Mouse (Mus musculus) neural tube, embryonic 15.5 days (tissue): ENCODE results near the gene Vstm4. TPM values are rescaled to one million over a fixed set of nuclear protein-coding genes. Genes with fewer than 3 reads are reported as not detected.
A peak's percentile ranks its signal among the peaks of the same experiment; 100 is the strongest.

Source experiments
- ATAC-seq: fragments of 200-750 bp; cut with Nextera tagmentation; 2 replicates; pipeline ENCODE4 v1.8.0; 2017; ENCODE audit warnings: mild to moderate bottlenecking, moderate TSS enrichment, moderate library complexity; ENCODE audit not compliant: low FRiP score
- H3K27ac ChIP-seq: fragments of 300-500 bp; sonication (generic); replicated peaks from 2 replicates; pipeline ENCODE4 v1.5.1; 2015; ENCODE audit warnings: mild to moderate bottlenecking, inconsistent platforms
- H3K27me3 ChIP-seq: fragments of 300-500 bp; sonication (generic); replicated peaks from 2 replicates; pipeline ENCODE4 v1.6.1; 2015; ENCODE audit warnings: inconsistent platforms
- H3K36me3 ChIP-seq: fragments of 300-500 bp; sonication (generic); 2 replicates; pipeline ENCODE4 v1.6.1; 2015; ENCODE audit warnings: inconsistent platforms
- H3K4me1 ChIP-seq: fragments of 300-500 bp; sonication (generic); 2 replicates; pipeline ENCODE4 v1.6.1; 2015; ENCODE audit warnings: inconsistent platforms
- H3K4me2 ChIP-seq: fragments of 300-500 bp; sonication (generic); 2 replicates; pipeline ENCODE4 v1.6.1; 2015; ENCODE audit warnings: inconsistent platforms, mild to moderate bottlenecking, moderate library complexity
- H3K4me3 ChIP-seq: fragments of 300-500 bp; sonication (generic); replicated peaks from 2 replicates; pipeline ENCODE4 v1.5.1; 2015; ENCODE audit warnings: mild to moderate bottlenecking, inconsistent platforms
- H3K9ac ChIP-seq: fragments of 300-500 bp; sonication (generic); replicated peaks from 2 replicates; pipeline ENCODE4 v1.6.1; 2015; ENCODE audit warnings: mild to moderate bottlenecking, inconsistent platforms
- H3K9me3 ChIP-seq: fragments of 300-500 bp; sonication (generic); replicated peaks from 2 replicates; pipeline ENCODE4 v1.6.1; 2016; ENCODE audit warnings: inconsistent platforms
- WGBS: fragments of 180-500 bp; shearing (Covaris S2); methylation state at CpG from one replicate; pipeline ENCODE4 v1.1.7; 2015; ENCODE audit warnings: mixed read lengths; 5-methylcytosine and 5-hydroxymethylcytosine counted together
- polyA plus RNA-seq: library from polyadenylated mRNA; unstranded; fragments of >200 nt; fragmentation: Nextera tagmentation; extraction: Ambion mirVana; gene quantifications from 2 replicates; pipeline ENCODE4 v1.2.1, GENCODE M21; 2015

Gene Vstm4
- polyA plus RNA-seq, 1 experiment from 2014 or later = 12.3 TPM

- Histone ChIP-seq H3K9ac (no peak overlapping the region), H3K4me2 (no peak overlapping the region), H3K27ac (peak overlapping the region; percentile 11; the same call in 1 of the 2 replicates), H3K9me3 (no peaks in the 10 kb centered on the region), H3K27me3 (peaks cover 21% of the 10 kb centered on the region), H3K36me3 (no peaks in the 10 kb centered on the region), H3K4me3 (no peak overlapping the region), H3K4me1 (peaks cover 35% of the 10 kb centered on the region)
- ATAC-seq = no peak
- WGBS = 34% methylated on average over 6 of the region's 6 CpGs
Measured at GRCm38 (mm10) chr14:32861149-32861581, 4.6 kb downstream of the Vstm4 start.

GRCm38 (mm10) chr14:32861656-32862055 lies 5.1 kb downstream of the Vstm4 start:
- no peaks in the 10 kb centered on the region for H3K9me3 ChIP-seq
- peaks cover 31% of the 10 kb centered on the region for H3K4me1 ChIP-seq
- no peaks in the 10 kb centered on the region for H3K36me3 ChIP-seq
- H3K4me3 ChIP-seq = no peak overlapping the region
- H3K9ac ChIP-seq = no peak overlapping the region
- WGBS = 45% methylated on average over 2 of the region's 2 CpGs
- peak overlapping the region; percentile 11; the same call in 1 of the 2 replicates for H3K27ac ChIP-seq
- peaks cover 21% of the 10 kb centered on the region for H3K27me3 ChIP-seq
- no peak for ATAC-seq
- no peak overlapping the region for H3K4me2 ChIP-seq

GRCm38 (mm10) chr14:32865331-32865730 lies 8.8 kb downstream of the Vstm4 start:
- Histone ChIP-seq H3K4me2 (no peak overlapping the region), H3K27me3 (0 out of 2 replicates have a peak, but pooled peaks cover 2% of the 10 kb centered on the region), H3K4me3 (no peak overlapping the region), H3K4me1 (peaks cover 9% of the 10 kb centered on the region), H3K9ac (no peak overlapping the region), H3K36me3 (no peaks in the 10 kb centered on the region), H3K27ac (no peak overlapping the region), H3K9me3 (no peaks in the 10 kb centered on the region)
- 82% methylated on average over 3 of the region's 3 CpGs for WGBS
- no peak for ATAC-seq

- 84% methylated on average over 5 of the region's 5 CpGs for WGBS
- Histone ChIP-seq H3K27me3 (no peaks in the 10 kb centered on the region), H3K9ac (no peak overlapping the region), H3K4me2 (no peak overlapping the region), H3K36me3 (no peaks in the 10 kb centered on the region), H3K4me3 (no peak overlapping the region), H3K4me1 (0 out of 2 replicates have a peak, but pooled peaks cover 3% of the 10 kb centered on the region), H3K27ac (no peak overlapping the region), H3K9me3 (no peaks in the 10 kb centered on the region)
- no peak for ATAC-seq
Measured at GRCm38 (mm10) chr14:32871963-32872362, 15.4 kb downstream of the Vstm4 start.

GRCm38 (mm10) chr14:32877549-32877948 lies 21.0 kb downstream of the Vstm4 start:
- 63% methylated on average over 6 of the region's 6 CpGs for WGBS
- H3K9me3 ChIP-seq = no peaks in the 10 kb centered on the region
- no peak overlapping the region for H3K9ac ChIP-seq
- H3K27me3 ChIP-seq = 0 out of 2 replicates have a peak, but pooled peaks cover 3% of the 10 kb centered on the region
- no peaks in the 10 kb centered on the region for H3K36me3 ChIP-seq
- H3K27ac ChIP-seq = no peak overlapping the region
- ATAC-seq = no peak
- no peak overlapping the region for H3K4me2 ChIP-seq
- peaks cover 3% of the 10 kb centered on the region; the same call in 1 of the 2 replicates for H3K4me1 ChIP-seq
- no peak overlapping the region for H3K4me3 ChIP-seq

- H3K9ac ChIP-seq = no peak overlapping the region
- H3K9me3 ChIP-seq = no peaks in the 10 kb centered on the region
- H3K4me1 ChIP-seq = peaks cover 3% of the 10 kb centered on the region; the same call in 1 of the 2 replicates
- H3K27me3 ChIP-seq = 0 out of 2 replicates have a peak, but pooled peaks cover 3% of the 10 kb centered on the region
- no peak overlapping the region for H3K4me2 ChIP-seq
- 93% methylated on average over 5 of the region's 5 CpGs for WGBS
- H3K27ac ChIP-seq = no peak overlapping the region
- no peaks in the 10 kb centered on the region for H3K36me3 ChIP-seq
- no peak for ATAC-seq
- H3K4me3 ChIP-seq = no peak overlapping the region
Measured at GRCm38 (mm10) chr14:32880332-32880731, 23.8 kb downstream of the Vstm4 start.

- Histone ChIP-seq H3K36me3 (no peaks in the 10 kb centered on the region), H3K4me3 (no peak overlapping the region), H3K9me3 (no peaks in the 10 kb centered on the region), H3K27ac (no peak overlapping the region), H3K27me3 (0 out of 2 replicates have a peak, but pooled peaks cover 3% of the 10 kb centered on the region), H3K9ac (no peak overlapping the region), H3K4me2 (no peak overlapping the region), H3K4me1 (peaks cover under 1% of the 10 kb centered on the region; the same call in 1 of the 2 replicates)
- 80% methylated on average over 1 of the region's 1 CpGs for WGBS
- no peak for ATAC-seq
Measured at GRCm38 (mm10) chr14:32881693-32882092, 25.1 kb downstream of the Vstm4 start.

GRCm38 (mm10) chr14:32888876-32889674 lies 32.5 kb downstream of the Vstm4 start:
- H3K4me1 ChIP-seq = peaks cover 19% of the 10 kb centered on the region
- H3K36me3 ChIP-seq = no peaks in the 10 kb centered on the region
- peak overlapping the region; percentile 54 for H3K27ac ChIP-seq
- no peaks in the 10 kb centered on the region for H3K27me3 ChIP-seq
- no peaks in the 10 kb centered on the region for H3K9me3 ChIP-seq
- H3K4me2 ChIP-seq = no peak overlapping the region; the same call in 1 of the 2 replicates
- WGBS = 12% methylated on average over 6 of the region's 6 CpGs
- H3K9ac ChIP-seq = no peak overlapping the region
- no peak overlapping the region for H3K4me3 ChIP-seq
- ATAC-seq = peak; percentile 93

GRCm38 (mm10) chr14:32894341-32894853 lies 37.8 kb downstream of the Vstm4 start:
- no peak for ATAC-seq
- 62% methylated on average over 4 of the region's 4 CpGs for WGBS
- no peaks in the 10 kb centered on the region for H3K9me3 ChIP-seq
- H3K4me3 ChIP-seq = no peak overlapping the region
- no peak overlapping the region for H3K9ac ChIP-seq
- H3K36me3 ChIP-seq = no peaks in the 10 kb centered on the region
- no peaks in the 10 kb centered on the region for H3K27me3 ChIP-seq
- peak overlapping the region; percentile 24; the same call in 1 of the 2 replicates for H3K27ac ChIP-seq
- peaks cover 9% of the 10 kb centered on the region for H3K4me1 ChIP-seq
- no peak overlapping the region for H3K4me2 ChIP-seq

- WGBS = 87% methylated on average over 4 of the region's 4 CpGs
- Histone ChIP-seq H3K27me3 (no peaks in the 10 kb centered on the region), H3K36me3 (no peaks in the 10 kb centered on the region), H3K9me3 (no peaks in the 10 kb centered on the region), H3K4me2 (no peak overlapping the region), H3K4me3 (no peak overlapping the region), H3K27ac (no peak overlapping the region), H3K4me1 (peaks cover 5% of the 10 kb centered on the region), H3K9ac (no peak overlapping the region)
- ATAC-seq = no peak
Measured at GRCm38 (mm10) chr14:32894878-32895277, 38.3 kb downstream of the Vstm4 start.

- ATAC-seq = no peak
- Histone ChIP-seq H3K9me3 (no peaks in the 10 kb centered on the region), H3K27me3 (no peaks in the 10 kb centered on the region), H3K36me3 (no peaks in the 10 kb centered on the region), H3K9ac (no peak overlapping the region), H3K4me3 (no peak overlapping the region), H3K27ac (no peak overlapping the region), H3K4me2 (no peak overlapping the region), H3K4me1 (no peaks in the 10 kb centered on the region)
- WGBS = 78% methylated on average over 2 of the region's 2 CpGs
Measured at GRCm38 (mm10) chr14:32896896-32897295, 40.3 kb downstream of the Vstm4 start.

GRCm38 (mm10) chr14:32903203-32903602 lies 46.6 kb downstream of the Vstm4 start:
- 85% methylated on average over 3 of the region's 3 CpGs for WGBS
- Histone ChIP-seq H3K4me2 (no peak overlapping the region), H3K36me3 (no peaks in the 10 kb centered on the region), H3K9me3 (no peaks in the 10 kb centered on the region), H3K4me3 (no peak overlapping the region), H3K4me1 (0 out of 2 replicates have a peak, but pooled peaks cover 3% of the 10 kb centered on the region), H3K9ac (no peak overlapping the region), H3K27ac (no peak overlapping the region), H3K27me3 (no peaks in the 10 kb centered on the region)
- ATAC-seq = no peak
